Mouse (Mus musculus) T-cell, adult 66 days (primary cell): ENCODE results near the gene Zfp82. TPM values are rescaled to one million over a fixed set of nuclear protein-coding genes. Genes with fewer than 3 reads are reported as not detected.

Experiments
- total RNA-seq, 2 experiments: library from RNA; stranded (reverse); gene quantifications; 3 replicates in 1 of 2; 4 replicates in 1 of 2; pipeline ENCODE4 v1.2.4; 2023

Gene Zfp82
- total RNA-seq, result 1 to 10 TPM; 5.5 to 7.1 TPM

GRCm38 (mm10) chr7:30072146-30073028 is at the start of gene Zfp82:
TSS of gene Zfp82 (minus strand) at chr7:30072900.

GRCm38 (mm10) chr7:30121308-30122187 is 48.8 kb upstream of the Zfp82 start, which contains the start of gene Zfp382:
TSS of gene Zfp382 (plus strand) at chr7:30121942.

GRCm38 (mm10) chr7:30094646-30095429 is 22.1 kb upstream of the Zfp82 start, which contains the start of gene Zfp260:
TSS of gene Zfp260 (plus strand) at chr7:30094777.

DNA sequence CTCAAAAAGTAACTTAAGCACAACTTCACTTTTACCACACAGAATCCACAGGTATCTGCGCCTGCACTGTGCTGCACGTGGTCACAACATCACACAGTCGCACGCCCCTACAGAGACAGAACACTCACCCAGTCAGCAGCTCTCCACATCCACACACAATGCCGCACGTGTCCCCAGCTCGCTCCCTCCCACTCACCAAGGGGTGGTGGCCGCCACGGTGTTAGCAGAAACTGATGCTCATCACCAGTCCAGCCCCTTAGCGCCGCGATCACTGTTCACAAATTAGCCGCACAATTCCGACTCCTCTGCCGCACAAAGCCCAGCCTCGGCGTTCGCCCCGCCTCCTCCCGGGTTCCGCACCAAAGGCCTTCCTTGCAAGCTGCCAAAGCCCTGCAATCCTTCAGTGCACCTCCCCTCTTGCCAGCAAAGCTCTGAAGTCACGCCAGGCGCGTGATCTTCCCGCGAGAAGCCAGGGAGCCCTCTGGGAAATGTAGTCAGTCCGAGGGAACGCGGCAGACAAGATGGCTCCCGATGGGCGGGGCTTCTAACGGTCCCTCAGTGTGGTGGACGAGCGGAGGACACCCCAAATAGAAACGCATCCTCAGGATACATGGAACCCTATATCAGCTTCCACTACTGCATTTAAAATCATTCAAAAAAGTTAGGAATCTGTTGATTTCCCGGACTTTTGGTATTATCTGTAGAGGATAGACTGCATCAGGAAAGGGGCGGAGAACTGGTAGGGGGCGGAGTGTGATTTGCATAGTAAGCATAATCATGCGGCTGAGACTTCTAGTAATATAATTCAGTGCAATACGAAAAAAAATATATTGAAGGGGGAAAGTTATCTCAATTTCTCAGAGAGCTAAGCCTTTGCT is 17.6 kb upstream of the Zfp82 start, which contains the start of the genes Gm26920 and Zfp566:
TSS of gene Gm26920 (minus strand) at position 319 of the 878 bp plus-strand sequence.
TSS of gene Zfp566 (minus strand) at position 436 of the 878 bp plus-strand sequence.

DNA sequence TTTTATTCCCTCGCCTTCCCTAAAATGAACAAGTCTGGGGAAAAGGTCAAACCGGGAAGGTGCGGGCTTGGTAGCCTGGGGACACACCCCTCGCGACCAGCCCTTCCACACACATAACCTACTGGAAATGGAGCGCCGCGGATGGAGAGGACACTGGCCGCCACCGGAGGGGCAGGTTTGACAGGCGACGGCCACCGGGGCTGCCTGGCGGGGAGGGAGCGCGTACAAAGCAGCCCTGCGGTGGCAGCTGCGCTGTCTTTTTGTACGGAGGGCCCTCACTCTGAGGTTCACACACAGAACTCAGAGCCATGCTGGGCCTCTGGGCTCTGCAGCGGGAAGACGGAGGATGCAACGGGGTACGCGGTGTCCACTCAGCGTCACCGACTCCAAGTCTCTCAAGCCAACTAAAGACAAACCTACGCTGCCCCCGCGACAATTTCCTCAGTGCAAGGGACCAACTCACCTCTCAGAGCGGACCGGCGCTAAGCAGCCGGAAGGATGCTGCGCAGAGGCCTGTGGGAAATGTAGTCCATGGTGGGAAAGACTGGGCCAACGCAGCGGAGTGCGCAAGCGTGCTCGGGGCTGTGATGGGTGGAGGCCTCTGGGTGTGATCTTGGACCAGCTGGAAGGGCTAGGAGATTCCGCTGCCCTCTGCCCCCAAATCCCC is 21.7 kb downstream of the Zfp82 start, which contains the start of gene Zfp14:
TSS of gene Zfp14 (minus strand) at position 499 of the 667 bp plus-strand sequence.

Other genes starting within 250 kb of the Zfp82 start
- 1 to 10 TPM; 6.9 to 7.2 TPM for gene Zfp940, start 219.2 kb downstream of the Zfp82 start, total RNA-seq
- 10 to 100 TPM; 21.1 to 23.9 TPM for gene Zfp420, start 212.9 kb downstream of the Zfp82 start, total RNA-seq
- 10 to 100 TPM in 1 of 2 experiments, 1 to 10 TPM in 1; 8.1 to 10.1 TPM for gene Zfp27, start 166.3 kb downstream of the Zfp82 start, total RNA-seq
- gene Zfp383, start 164.7 kb downstream of the Zfp82 start, total RNA-seq, result 1 to 10 TPM; 3.5 to 4.1 TPM
- 10 to 100 TPM; 12.8 to 14.0 TPM for gene Zfp74, start 118.8 kb downstream of the Zfp82 start, total RNA-seq
- 10 to 100 TPM; 20.8 to 22.1 TPM for gene Zfp568, start 88.9 kb downstream of the Zfp82 start, total RNA-seq
- gene Zfp14, start 21.5 kb downstream of the Zfp82 start, total RNA-seq, result 1 to 10 TPM; 5.5 to 6.3 TPM
- not detected for gene Gm26920, start 17.5 kb upstream of the Zfp82 start, total RNA-seq
- gene Zfp566, start 17.6 kb upstream of the Zfp82 start, total RNA-seq, result 10 to 100 TPM in 1 of 2 experiments, 1 to 10 TPM in 1; 7.1 to 10.5 TPM
- gene Zfp260, start 21.9 kb upstream of the Zfp82 start, total RNA-seq, result 10 to 100 TPM; 50.5 to 60.3 TPM
- 10 to 100 TPM; 11.6 to 16.6 TPM for gene Zfp382, start 49.0 kb upstream of the Zfp82 start, total RNA-seq
- gene Zfp146, start 96.8 kb upstream of the Zfp82 start, total RNA-seq, result 10 to 100 TPM; 53.4 to 56.2 TPM
- 1 to 10 TPM in 1 of 2 experiments, not detected in 1; 1.8 TPM for gene Cox7a1, start 111.2 kb upstream of the Zfp82 start, total RNA-seq
- gene Capns1, start 125.9 kb upstream of the Zfp82 start, total RNA-seq, result 100 to 1,000 TPM; 155 to 167 TPM
- gene Polr2i, start 159.0 kb upstream of the Zfp82 start, total RNA-seq, result 10 to 100 TPM; 35.1 to 43.9 TPM
- gene Tbcb, start 159.4 kb upstream of the Zfp82 start, total RNA-seq, result 10 to 100 TPM; 26.0 to 27.3 TPM
- not detected for gene Ovol3, start 162.8 kb upstream of the Zfp82 start, total RNA-seq
- gene Thap8, start 207.2 kb upstream of the Zfp82 start, total RNA-seq, result 1 to 10 TPM in 1 of 2 experiments, under 1 TPM in 1; 0.44 to 1.3 TPM
- gene Wdr62, start 207.5 kb upstream of the Zfp82 start, total RNA-seq, result 1 to 10 TPM; 4.0 to 8.4 TPM
- gene Clip3, start 218.8 kb upstream of the Zfp82 start, total RNA-seq, result under 1 TPM; 0.64 to 0.65 TPM
- gene Alkbh6, start 235.8 kb upstream of the Zfp82 start, total RNA-seq, result 10 to 100 TPM; 39.8 to 42.3 TPM
- gene Syne4, start 241.9 kb upstream of the Zfp82 start, total RNA-seq, result 1 to 10 TPM; 5.5 to 6.3 TPM
- 1 to 10 TPM; 6.6 to 9.5 TPM for gene E130208F15Rik, start 248.8 kb upstream of the Zfp82 start, total RNA-seq